Mouse (Mus musculus): ENCODE results near the gene Pak4. TPM values are rescaled to one million over a fixed set of nuclear protein-coding genes. Genes with fewer than 3 reads are reported as not detected.

Gene Pak4
- polyA plus RNA-seq, 1 experiment: 20.0 TPM

Other genes with a start within 250 kb of the Pak4 start
- 212 and 288 TPM in 2 replicates for gene Rps16, start 247.5 kb downstream of the Pak4 start, polyA plus RNA-seq (2012)
- 0.45 and 0.53 TPM in 2 replicates for gene Plekhg2, start 225.6 kb downstream of the Pak4 start, polyA plus RNA-seq (2012)
- 2.3 and 2.8 TPM in 2 replicates for gene Zfp36, start 217.9 kb downstream of the Pak4 start, polyA plus RNA-seq (2012)
- 2.2 and 2.5 TPM in 2 replicates for gene Med29, start 205.5 kb downstream of the Pak4 start, polyA plus RNA-seq (2012)
- 5.1 and 6.7 TPM in 2 replicates for gene Paf1, start 205.2 kb downstream of the Pak4 start, polyA plus RNA-seq (2012)
- gene Gmfg, start 160.7 kb downstream of the Pak4 start, polyA plus RNA-seq (2012): 0.03 and 0.12 TPM in 2 replicates
- 0.02 TPM in 2 replicates for gene Lrfn1, start 146.2 kb downstream of the Pak4 start, polyA plus RNA-seq (2012)
- gene Ifnl2, start 87.7 kb downstream of the Pak4 start, polyA plus RNA-seq (2012): not detected in 2 replicates
- gene Ifnl3, start 75.3 kb downstream of the Pak4 start, polyA plus RNA-seq (2012): not detected in 2 replicates
- gene Sycn, start 57.3 kb downstream of the Pak4 start, polyA plus RNA-seq (2012): not detected in 2 replicates
- gene Nccrp1, start 50.9 kb downstream of the Pak4 start, polyA plus RNA-seq (2012): 0.05 and 0.09 TPM in 2 replicates
- gene Samd4b, start within 50 bp of the Pak4 start, polyA plus RNA-seq (2012): 9.3 and 11.4 TPM in 2 replicates
- not detected in 2 replicates for gene Acp7, start 33.1 kb upstream of the Pak4 start, polyA plus RNA-seq (2012)
- gene Fbxo27, start 94.7 kb upstream of the Pak4 start, polyA plus RNA-seq (2012): not detected in 2 replicates
- gene Fbxo17, start 118.6 kb upstream of the Pak4 start, polyA plus RNA-seq (2012): 0.03 TPM in 1 of 2 replicates, not detected in the other
- gene Mrps12, start 143.6 kb upstream of the Pak4 start, polyA plus RNA-seq (2012): 32.0 and 39.4 TPM in 2 replicates
- gene Sars2, start 143.8 kb upstream of the Pak4 start, polyA plus RNA-seq (2012): 2.7 and 4.0 TPM in 2 replicates
- not detected in 2 replicates for gene Ccer2, start 158.0 kb upstream of the Pak4 start, polyA plus RNA-seq (2012)
- 17.4 and 17.6 TPM in 2 replicates for gene Sirt2, start 168.6 kb upstream of the Pak4 start, polyA plus RNA-seq (2012)
- gene Nfkbib, start 169.3 kb upstream of the Pak4 start, polyA plus RNA-seq (2012): 20.1 and 21.4 TPM in 2 replicates
- 0.49 and 0.65 TPM in 2 replicates for gene Rinl, start 190.8 kb upstream of the Pak4 start, polyA plus RNA-seq (2012)
- gene Hnrnpl, start 210.4 kb upstream of the Pak4 start, polyA plus RNA-seq (2012): 24.2 and 25.1 TPM in 2 replicates
- gene Ech1, start 227.0 kb upstream of the Pak4 start, polyA plus RNA-seq (2012): 0.67 and 2.1 TPM in 2 replicates
- 0.04 and 0.17 TPM in 2 replicates for gene Lgals4, start 235.7 kb upstream of the Pak4 start, polyA plus RNA-seq (2012)